Mouse (Mus musculus) cerebellum, adult 11-12 months (tissue): ENCODE results near the gene Prelp.

Experiments used
- DNase-seq: peaks from one replicate; pipeline ENCODE4 v3.0.0; 2022

Prelp gene

DNA sequence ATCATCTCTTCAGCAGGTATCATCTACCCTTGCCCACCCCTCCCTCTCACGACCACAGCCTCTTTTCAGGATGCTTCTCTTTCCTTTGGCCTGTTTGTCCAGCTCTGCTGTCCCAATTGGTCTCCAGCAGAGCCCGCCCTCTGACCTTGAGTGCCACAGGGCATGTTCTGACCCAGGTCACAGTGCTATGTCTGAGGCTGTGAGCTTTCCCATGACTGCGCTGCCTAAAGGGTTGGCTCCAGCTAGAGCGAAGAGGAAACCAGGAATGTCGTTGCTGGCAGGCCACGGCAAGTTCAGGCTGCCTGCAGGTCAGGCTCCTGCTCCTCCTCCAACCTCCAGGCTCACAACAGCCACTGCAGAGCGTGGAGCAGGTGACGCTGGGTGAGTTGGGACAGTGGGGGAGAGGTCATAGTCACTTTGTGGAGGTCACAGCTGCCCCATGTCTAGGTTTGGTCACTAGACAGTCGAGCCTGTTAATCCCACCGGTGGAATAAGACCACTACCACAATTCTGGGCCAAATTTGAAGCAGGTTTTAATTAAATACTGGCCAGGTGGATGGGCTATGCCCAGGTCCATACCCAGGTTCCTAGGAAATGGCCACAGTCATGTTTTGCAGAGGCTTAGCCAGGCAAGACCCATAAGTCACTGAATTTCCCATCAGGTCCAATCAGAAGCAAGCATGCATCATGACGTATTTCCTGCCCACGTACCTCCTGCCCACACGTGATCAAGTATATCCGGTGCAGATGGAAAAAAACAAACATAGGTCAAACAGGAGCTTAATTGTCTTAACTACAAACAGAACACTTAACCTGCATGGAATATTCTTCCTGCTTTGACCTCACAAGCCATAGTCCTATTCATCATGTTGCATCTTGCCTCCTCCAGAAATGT, 12.3 kb upstream of the Prelp start:
- DNase-seq = no peak

DNA sequence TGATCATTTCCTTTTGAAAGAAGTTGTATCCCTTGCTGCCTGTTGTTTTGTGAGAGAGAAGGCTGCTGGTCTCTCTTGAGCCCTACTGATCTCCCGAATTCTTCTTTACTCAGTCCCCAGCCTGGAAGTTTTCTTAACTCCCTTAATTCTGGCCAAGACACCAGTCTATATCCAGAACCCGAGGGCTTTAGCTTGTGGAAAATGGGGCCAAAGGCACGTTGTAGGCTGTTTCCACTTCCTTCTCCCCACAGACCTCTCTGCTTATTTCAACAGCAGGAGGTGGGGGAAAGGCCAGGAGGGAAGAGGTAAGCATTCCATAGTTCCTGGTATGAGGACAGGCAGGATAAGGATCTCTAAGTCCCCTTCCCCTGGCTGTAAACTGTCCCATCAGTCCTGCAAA, 8.8 kb upstream of the Prelp start:
- DNase-seq = no peak

DNA sequence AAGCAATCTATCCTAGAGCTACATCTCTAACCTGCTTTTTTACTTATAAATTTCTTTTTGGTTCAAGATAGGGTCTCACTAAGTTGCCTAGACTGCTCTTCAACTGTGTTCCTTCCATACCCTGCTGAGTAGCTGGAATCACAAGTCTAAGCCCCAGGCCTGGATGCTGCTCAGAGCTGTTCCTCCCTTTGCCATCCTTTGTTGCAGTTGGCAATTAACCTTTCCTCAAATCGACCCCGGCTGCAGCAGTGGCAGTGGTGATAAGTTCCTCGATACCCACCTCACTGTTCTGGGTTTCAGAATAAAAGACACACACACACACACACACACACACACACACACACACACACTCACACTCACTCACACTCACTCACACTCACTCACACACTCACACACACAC, 4.0 kb upstream of the Prelp start:
- no peak for DNase-seq

DNA sequence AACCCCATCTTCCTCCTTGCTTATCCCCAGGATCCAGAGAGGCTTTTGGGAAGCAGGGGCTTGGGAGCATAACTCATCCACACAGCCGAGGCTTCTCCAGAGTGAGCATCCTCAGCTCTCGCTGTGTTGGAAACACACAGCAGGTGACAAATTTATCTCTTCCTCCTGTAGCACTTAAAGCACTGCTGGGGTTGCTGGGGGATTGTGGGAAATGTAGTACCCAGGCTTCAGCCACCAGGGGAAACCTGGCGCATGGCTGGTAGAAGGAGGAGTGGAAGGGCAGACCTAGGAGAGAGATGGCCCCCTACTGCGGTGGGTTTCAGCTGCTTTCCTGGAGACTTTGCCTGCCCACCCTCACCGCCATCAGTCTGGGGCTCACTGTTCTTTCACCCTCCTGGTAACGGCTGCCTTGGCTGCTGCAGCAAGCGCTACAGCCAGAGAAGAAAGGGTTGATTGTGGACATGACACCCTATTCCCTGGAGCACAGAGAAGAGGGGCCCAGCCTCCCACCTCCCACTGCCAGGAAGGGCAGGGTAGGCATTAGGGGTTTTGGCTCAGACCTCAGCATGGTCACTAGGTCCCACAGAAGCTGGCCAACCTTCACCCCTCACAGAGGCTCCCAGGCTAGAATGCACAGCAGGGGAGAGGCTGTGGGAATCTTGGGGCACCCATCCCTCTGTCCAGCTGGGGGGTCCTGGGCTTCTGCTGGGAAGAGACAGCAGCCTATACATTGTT, 3.1 kb upstream of the Prelp start:
- no peak for DNase-seq

DNA sequence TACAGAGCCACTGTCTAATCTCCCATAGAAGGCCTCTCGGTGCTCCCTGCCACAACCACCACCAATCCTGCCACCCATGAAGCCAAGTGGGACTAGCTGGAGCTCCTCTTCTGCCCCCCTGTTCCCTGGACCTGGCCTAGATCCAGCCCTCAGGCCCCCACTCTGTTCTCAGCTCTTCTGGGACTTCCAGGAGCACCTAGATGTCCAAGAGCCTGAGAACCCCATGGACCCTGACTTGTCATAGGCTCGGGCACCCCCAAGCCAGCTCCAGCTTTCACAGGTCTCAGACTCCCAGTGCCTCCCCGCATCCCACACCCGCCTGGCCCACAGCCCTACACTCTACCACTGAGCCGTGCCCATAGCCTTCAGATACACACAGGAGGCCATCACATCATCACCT, 1.9 kb upstream of the Prelp start:
- DNase-seq = no peak

DNA sequence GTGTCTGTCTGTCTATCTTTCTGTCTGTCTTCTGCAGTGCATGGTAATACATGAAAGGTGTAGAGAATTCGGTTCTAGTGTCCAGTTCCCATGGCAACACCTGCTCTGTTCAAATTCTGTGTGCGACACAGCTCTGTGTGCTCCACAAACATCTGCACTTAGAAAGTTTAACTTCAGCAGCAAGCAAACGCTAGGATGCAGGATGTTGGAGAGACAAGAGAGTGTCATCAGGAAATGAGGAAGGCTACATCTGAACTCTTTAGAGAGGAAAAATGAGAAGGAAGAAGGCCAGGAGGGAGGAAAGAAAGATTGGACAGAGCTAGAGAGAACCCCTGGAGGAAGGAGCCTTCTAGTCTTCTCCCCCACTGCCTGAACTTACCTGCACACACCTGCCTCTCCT, 338 bp downstream of the Prelp start:
- no peak for DNase-seq

DNA sequence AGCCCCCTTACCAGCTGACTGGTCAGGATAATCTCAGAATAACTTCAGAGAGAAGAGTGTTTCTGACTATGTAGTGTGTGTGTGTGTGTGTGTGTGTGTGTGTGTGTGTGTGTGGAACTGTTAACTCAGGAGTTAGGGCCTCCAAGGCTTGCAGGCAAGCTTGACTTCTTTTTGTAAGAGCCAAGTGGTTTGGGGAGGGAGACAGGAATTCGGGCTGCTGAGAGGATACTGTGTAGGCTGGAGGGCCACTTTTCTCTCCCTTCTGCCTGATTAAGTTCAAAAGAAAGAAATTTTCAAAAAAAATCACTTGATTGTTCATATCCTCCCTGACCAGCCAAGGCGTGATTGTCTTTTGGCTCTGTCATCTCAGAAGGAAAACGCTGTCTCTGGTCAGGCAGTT, 813 bp downstream of the Prelp start:
- DNase-seq = no peak

DNA sequence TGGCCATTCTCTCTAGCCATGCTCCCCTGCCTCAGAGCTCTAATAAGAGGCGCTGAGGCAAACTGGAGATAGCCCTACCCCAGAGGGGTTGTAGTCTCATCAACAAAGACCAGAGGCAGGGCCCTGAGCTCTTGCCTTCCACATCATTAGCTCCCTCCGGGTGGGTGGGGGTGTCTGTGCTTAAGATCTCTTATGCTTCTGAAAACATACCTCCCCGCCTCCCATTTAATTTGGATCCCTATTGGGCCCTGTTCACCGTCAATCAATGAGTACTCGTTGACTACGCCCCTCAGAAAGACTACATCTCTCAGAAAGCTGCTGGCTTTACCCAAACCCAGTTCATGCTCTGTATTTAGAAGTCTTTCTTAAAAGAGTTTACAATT, 3.1 kb downstream of the Prelp start:
- no peak for DNase-seq

DNA sequence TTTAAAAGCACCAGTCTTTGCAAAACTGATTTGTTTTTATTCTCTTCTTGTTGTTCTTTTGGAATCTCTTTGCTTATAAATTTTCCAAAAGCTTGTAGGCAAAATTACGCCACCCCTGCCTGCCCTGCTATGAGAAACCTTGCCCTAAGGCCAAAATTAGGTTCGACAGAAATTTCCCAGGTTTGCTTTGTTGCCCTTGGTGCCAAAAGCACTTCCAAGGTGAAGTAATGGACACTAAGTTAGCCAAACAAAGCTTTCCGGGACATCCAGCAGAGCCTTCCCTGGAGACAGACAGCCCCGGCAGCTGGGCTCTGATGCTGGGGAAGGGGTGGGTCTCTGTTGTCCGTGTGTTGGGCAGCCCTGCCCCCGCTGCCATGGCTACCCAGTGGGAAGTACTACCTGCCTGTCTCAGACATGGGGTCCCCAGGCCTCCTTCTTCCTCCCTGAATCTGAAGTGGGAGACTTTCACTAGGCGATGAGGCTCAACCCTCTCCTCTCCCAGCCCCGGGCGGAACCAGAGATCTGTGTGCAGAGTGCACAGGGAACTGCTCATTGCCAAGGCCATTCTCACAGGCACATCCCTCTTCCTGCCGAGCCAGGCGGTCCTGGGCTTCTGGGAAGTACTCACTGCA, 3.6 kb downstream of the Prelp start:
- DNase-seq = no peak

DNA sequence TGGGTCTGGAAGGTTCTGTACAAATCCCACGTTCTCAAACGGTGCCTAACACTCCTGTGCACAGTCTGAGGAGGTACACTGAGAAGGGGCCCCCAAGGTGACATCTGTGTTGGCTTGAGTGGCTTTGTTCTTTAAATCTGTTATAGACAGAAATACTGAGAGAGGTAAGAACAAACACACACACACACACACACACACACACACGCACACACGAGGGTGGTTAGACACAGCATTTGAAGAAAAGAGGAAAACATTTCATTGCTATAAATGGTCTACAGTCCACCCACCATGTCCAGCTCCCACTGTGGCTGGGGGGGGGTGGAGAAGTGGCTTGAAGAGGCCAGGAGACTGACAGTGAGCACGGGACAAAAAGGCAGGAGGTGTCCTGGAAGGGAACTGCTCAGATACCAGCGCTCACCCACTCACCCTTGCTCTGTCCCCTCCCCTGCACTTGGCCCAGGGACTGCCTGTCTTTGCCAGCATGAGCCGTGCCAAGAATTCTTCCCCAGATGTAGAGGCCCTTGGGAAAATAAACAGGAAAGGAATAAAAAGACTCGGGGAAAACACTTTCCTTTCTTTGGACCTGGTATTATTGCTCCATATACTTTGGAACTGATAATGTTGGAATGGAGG, 5.4 kb downstream of the Prelp start:
- DNase-seq = no peak

DNA sequence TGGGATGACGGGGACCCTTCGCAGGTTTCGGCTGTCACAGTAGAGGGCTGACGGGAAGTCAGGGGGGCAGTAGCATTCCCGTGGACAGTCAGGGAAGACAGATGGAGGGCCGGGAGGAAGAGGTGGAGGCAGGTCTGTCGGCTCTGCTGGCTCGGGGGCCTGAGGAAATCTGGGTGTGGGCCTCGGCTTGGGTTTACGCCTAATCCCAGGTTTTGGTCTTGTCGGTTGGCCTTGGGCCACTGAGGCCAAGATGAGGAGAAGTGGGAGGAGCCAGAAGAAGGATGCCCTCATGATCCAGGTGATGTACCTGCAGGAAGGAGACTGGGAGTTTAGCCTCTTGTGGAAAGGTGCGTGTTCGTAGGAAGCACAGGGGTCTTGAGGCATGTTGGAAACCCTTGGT, 6.1 kb downstream of the Prelp start:
- no peak for DNase-seq

DNA sequence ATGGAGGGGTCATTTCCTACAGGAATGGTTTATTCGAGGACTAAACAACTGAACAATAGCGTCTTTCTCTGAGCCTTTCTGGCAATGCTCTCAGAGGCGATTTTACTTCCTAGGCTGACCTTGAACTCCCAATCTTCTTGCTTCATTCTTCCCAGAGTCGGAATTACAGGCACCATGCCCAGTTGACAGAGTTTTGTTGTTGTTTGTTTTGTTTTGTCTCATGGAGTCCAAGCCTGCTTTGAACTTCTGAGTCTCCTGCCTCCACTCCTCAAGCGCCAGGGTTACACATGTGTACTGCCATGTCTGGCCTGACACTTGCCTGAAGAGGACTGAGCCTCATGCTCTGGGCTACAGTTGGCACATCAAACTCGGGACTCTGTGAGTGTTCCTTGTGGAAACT, 8.2 kb downstream of the Prelp start:
- DNase-seq = no peak

DNA sequence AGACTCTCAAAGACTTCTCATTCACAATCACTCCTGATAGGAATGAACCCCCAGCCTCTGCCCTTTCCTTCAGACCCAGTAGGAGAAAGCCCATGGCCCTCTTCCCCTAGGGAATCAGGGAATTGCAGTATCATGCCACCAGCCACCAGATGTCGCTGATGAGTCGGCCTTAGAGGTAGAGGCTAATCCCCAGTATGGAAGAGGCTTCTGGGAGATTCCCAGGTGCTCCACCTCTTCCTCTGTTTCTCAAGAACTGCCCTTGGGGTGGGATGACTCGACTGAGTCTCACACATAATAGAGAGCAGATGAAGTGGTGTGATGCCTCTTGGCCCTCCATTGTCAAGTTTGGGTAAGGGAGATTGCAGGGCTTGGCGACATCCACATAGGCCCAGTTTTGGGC, 9.8 kb downstream of the Prelp start:
- no peak for DNase-seq

DNA sequence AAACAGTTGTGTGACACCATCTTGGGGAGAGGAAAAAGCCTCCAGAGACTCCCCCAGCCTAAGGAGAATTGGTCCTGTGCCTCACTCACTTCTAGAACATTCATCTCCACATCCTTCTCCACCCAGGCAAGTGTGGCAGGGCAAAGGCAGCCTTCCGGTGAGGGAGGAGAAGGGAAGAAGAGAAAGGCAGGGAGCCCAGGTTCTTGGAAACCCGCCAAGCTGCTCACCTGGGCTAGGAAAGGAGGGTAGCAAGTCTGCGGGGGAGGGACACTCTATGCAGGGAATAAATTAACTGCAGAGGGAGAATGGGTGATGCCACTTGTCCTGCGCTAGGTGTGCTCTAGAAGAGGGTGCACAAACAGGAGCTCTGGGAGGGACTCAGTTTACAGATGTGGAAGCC, 10.2 kb downstream of the Prelp start:
- DNase-seq = no peak

DNA sequence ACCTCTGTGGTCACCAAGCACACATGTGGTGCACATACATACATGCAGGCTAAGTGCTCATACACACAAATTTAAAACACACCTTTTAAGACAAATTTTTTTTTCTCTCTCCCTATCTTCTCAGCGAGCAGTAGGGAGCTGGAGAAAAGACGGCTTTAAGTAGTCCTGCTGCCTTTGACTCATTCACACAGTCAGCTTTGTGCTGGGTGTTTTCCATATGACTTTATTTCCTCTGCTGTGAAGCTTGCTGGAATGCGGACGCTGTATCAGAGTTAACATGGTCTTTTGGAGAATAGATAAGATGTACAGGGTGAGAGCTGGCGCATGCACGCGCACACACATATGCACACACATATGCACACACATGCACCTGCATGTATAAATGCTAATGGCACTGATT, 11.1 kb downstream of the Prelp start:
- DNase-seq = peak; percentile 32

DNA sequence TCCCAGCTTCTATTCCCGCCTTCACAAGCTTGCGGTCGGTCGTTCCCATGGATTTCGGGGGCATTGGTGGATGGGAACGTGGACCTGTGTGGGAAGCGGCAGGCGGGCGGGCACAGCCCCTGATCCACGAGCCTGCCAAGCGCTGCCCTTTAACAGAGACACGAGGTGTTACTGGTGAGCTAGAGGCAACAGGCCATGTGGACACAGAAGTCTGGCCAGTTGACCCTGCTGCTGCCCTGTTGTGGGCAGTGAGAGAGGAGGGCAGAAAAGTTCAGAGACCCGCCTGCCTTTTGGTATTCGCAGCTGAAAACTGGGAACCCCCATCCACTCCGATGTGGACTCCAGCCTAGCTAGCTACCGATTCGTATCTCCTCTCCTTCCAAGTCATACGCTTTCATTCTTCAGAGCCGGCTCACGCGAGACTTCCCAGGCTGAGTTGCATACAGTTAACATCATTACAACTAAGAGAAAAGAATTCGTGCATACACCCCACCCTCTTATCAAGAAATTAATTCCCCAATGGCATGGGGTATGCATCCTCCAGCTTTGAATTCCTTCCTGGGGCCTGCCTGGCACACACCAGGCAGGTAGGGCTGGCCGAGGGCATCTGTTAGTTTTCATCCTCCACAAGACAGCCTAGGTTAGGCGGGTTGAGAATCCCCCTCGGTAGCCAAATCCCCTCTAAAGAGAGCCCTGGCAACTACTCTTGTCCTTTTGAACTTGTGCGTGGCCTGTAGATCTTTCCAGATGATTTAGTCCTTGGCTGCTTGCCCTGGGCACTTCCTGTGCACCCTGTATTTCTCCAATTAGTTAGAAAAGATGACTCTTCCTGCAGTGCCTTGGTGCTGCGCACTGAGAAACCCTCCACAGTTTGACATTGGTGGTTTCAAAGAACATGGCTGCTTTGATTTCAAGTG, 12.3 kb downstream of the Prelp start:
- peak; percentile 79 for DNase-seq

DNA sequence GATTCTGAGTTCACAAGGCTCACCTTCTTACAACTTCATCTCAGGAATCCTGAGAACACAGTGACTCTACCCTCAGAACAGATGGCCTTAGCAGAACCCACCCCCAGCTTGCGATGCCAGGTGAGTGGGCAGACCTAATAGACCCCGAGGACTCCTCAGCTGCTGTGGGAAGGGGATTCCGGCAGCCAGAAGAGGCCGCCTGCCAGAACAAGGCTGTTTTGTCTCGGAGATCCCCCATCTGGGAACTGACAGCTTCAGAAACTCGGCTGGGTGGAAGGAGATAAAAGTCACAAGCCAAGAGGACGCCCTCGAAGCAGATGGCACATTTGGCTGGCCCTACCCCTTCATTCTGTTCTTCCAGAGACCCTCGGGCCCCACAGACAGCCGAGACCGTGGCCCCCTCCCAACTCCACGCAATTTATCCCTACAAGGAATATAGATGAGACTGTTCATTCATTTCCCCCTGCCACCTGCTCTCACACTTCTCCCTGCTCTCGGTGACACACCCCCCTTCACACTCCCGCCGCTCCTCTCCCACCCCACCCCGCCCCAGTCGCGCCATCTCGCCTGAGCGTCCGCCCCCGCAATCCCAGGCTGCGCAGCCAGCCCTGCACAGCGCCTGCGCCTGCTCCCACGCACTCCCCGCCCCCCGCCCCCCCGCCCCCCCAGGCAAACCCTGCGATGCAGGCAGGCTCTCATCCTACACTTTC, 13.1 kb downstream of the Prelp start, which contains the start of gene Optc:
Optc (minus strand) TSS at position 51 of the 710 bp plus-strand sequence.
- peak; percentile 82 for DNase-seq

DNA sequence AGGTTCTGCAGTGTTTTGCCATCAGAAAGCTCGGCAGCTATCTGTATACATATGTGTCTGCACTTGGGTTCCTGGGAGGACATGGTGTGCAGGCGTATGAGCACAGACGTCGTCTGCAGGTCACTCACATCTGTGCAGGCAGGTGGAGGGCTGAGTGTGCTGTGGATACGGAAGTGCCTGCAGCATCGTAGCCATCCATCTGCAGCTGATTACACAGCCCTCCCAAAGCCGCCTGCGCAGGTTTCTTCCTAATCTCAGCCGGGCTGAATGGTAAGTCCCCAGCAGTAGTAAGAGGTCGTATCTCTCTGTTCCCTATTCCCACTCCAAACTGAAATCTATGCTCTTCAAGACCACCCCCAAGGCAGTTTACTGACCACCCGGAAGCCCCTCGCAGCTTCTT, 14.8 kb downstream of the Prelp start:
- DNase-seq = peak; percentile 12

DNA sequence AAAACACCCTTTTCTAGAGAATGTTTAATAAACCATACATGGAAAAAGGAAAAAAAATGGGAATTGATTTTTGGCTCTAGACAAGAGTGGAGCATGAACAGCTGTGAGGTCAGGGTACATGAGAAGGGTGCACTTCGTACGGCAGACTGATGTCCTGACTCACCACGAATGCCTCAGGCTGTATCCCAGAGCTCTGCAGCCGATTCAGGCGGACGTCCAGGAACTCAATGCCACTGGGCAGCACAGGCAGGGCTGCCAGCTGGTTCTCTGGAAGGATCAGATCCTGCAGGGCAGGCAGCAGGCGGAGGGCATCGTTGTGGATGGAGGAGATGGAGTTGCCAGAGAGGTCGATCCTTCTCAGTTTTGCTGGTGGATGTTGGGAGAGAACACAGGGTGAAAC, 20.4 kb downstream of the Prelp start:
- peak; percentile 87 for DNase-seq

DNA sequence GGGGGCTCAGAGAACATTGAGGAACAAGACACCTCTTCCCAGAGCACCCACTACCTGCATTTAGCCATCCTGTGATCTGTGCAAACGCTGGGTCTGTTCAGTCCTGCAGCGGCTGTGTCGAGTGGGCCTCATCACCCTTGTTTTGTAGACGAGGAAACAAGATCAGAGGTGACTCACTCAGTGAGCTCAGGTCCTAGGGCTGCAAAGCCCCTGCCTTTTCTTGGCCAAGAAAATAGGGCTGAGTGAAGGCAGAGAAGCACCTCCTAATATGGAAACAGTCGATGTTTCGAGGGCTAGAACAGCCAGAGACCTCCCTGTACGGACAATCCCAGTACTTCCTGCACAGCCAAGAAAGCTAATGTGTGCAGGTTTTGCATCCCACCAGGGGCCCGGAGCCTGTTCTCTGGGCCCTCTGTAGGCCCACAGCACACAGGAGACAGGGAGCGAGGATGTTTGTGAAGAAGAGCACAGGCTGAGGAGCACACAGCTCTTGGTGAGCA, 22.1 kb downstream of the Prelp start:
- DNase-seq = no peak

DNA sequence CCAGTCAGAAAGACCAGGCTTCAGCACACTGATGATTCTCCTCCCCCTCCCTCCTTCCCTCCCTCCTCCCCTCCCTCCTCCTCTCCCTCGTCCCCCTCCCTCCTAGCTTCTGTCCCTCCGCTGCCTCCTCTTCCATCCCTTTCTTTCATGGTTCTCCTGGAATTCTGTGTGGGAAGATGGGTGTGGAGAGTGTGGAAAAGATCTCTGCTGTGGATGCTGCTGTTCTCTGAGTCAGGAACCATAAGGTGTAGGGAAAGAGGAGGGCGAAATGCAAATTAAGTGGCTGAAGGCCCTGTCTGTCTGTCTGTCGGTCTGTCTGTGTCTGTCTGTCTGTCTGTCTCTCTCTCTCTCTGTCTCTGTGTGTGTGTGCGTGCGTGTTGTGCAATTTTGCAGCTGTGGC, 23.9 kb downstream of the Prelp start:
- no peak for DNase-seq
